Mouse (Mus musculus) right cerebral cortex, adult 2 months (tissue): ENCODE results near the gene Syt1.

ENCODE experiments used
- DNase-seq, 2 experiments: peaks; one replicate each; pipeline ENCODE4 v3.0.0; 2021 to 2022; ENCODE audit warnings: low spot score in 2 of 2

Gene Syt1

DNA sequence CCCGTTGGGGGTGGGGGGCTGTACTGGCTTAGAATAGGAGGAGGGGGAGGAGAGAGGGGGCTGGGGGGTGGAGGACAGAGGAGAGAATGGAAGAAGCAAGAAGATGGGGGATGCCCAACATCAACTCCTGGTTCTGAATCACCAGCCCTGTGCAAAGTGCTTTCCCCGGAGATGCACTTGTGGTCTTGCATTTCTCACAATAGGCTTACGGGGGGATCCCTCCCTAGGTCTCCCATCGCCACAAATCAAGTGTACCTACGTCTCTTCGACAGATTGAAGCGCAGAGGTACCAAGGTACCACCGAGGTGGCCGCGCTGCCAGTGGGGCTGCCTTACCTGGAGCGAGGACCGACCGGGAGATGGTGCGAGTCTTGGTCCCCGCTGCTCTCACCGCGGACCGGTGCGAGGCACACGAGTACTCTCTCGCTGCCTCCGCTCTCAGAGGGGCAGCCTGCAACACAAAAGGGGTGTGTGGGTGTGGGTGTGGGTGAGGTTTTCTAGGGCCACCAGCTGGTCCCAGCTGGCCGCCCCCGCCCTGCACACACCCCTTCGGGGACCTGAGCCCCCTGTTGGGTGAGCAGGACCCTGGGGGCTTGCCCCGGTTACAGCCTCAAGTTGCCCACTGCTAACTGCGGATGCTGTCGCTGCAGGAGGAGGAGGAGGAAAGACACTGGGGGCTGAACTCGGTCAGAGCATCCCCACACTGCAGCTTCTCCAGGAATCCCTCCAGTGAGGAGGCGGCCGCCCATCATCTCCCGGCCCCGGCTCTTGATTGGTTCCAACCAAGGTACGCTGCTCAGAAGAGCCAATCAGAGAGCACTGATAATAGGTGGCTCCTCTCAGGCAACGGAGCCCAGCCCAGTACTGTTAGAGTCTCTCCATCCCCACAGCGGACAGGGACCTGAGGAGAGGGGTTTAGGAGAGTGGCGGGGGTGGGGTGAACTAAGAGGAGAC is at the start of gene Syt1:
Gene Syt1, minus strand, starts transcription at position 742 of the 953 bp plus-strand sequence.
- peak; percentile 90 to 95 for DNase-seq

GRCm38 (mm10) chr10:109056500-109056899 is 45.7 kb upstream of the Syt1 start:
- peak; percentile 28 to 50 for DNase-seq

DNA sequence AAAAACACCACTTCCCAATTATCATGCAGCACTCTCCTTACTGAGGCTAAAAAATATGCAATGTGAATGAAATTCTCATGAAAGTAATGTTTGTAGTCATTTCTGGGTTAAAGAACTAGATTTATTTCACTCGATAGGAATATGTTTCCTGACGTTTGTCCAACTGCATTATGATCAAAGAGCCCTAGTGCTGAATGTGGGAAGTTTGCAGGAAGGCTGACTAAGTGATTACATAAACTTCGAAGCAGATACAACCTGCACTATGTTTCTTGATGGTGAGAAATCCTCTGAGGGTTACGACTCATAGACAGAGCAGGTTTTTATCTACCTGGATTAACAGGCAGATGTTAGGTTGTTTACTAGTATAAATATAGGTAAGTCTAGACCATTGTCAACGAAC is 36.8 kb upstream of the Syt1 start:
- DNase-seq = no peak

DNA sequence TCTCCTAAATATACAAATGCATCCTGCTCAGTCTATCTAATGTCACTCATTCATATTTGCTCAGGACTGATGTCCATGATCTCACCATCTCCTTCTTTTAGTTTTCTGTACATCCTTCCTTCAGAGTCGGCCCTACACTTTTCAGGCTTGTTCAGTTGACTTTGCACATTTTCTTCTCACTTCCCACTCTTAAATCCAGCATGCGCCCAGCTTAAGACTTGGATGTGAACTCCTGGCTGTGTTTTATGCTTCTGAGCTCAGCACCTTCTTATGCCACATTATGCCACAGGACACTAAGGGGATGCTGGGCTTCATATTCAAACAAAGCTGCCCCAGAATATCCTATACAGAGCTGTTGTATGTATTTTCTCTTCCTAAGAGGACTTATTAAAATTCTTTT is 36.2 kb upstream of the Syt1 start:
- no peak for DNase-seq

- DNase-seq = peak; percentile 68 to 69
Observed at GRCm38 (mm10) chr10:109011226-109012165, 714 bp upstream of the Syt1 start.

DNA sequence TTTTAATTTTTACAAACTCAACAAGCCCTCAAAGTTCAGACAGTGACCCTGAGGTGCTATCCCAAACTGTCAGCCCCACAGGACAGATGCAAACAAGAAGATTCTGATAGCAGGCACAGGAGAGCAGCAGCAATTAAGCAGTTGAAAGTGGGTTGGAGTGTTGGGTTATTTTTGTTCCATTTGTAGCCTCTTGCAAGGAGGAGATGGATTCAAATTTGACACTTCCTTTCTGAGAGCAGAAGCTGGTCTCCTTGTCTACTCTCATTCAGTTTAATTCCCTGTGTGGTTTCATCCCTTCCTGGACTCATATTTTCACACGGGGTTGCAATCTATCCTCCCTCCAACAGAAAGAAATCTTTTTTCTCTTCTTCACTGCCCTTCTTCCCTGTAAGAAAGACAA is 951 bp downstream of the Syt1 start:
- DNase-seq = peak in 1 of 2 experiments; percentile 13

DNA sequence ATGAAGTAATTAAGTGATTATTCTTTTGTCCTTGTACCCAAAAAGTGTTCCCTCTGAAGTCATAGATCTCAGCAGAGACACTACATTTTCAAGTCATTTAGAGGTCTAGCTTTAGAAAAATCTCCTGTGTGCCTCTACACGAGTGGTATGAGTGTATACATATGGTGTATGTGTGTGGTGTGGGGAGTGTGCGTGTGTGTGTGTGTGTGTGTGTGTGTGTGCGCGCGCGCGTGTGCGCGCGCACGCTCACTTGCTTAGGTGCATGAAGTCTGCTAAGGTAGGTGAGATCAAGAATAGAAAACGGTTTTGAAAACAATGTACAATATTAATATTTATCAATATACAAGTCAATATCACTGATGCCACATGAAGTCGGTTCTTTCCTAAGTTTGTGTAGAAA is 2.3 kb downstream of the Syt1 start:
- DNase-seq = no peak

DNA sequence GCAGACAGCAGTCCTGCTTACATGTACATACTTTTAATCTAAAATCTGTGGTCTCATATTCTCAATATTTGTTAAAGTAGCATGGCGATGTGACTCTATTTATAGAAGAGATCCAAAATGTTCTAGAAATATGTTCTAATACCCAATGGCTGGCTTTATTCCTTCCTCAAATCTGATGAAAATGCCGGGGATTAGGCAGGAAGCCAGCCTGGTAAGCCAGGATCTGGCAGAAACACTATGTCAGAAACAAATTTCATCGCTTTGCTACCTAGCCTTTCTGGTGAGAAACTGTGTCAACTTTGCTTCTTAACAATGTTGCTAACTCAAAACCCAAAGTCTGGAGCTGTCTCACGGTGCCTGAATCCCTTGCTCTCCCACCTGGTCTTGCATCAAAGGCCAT is 7.3 kb downstream of the Syt1 start:
- DNase-seq = no peak

GRCm38 (mm10) chr10:108987250-108987649 is 23.5 kb downstream of the Syt1 start:
- DNase-seq = no peak

- DNase-seq = peak; percentile 68 to 78
Observed at GRCm38 (mm10) chr10:108979660-108980059, 31.1 kb downstream of the Syt1 start.

DNA sequence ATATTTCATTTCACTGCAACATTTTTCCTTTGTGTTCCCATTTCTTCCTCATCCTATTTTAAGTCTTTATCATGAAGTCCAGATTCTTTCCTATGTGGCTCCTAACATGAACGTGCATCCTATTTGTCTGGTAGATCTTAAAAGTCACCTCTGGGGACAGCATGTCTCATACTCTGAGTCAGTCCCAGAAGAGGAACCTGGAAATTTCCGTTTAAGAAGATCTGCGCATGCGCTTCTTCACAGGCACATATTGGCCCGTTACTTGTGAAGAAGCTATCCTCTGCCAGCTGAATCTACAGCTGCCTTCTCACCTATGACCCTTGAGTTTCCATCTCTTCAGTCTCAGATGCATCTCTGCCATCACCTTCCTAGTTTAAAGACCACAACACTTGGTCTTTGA is 55.8 kb downstream of the Syt1 start:
- DNase-seq = no peak

DNA sequence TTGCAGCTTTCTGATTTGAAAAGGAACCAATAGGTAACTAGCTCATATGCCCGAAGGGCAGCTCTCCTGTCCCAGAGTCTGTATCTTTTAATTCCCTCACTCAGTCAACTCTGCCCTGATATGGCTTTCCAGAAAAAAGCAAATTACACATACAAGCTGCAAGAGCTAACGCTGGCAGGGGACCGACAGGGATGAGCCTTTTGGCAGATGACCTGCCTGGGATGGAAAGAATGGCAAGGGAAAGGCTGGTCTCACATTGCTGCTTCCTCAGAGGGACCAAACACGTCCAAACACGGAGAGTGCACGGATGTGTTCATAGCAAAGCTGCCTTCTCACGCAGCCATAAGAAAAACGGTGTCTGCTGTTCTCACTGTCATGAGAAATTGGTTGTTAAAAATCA is 58.6 kb downstream of the Syt1 start:
- no peak for DNase-seq

DNA sequence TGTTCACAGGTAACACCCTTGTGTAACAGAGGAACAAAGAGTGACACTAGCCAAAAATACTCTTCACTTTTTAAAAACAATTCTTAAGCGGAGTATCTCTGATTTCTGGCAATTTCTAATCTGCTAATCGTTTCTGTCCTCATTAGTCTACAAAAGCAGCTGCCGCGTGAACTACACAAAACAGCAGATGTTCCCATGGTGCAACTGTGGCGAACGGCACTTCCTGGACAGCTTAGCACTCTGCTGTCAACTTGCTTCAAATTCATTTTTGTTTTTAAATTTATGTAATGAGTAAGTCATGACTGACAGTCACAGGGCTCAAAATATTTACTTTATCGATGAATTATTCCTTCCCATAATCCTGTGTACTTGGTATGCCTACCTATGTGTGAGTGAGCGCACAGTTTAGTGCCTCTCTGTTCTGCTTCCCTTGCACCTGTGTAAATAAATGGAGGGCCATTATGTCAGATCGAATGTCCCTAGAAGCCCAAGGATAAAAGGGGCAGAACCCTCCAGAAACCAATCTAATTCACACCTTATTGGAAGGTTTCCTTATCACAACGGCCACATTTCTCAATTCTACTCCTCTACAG is 73.8 kb downstream of the Syt1 start:
- no peak for DNase-seq

DNA sequence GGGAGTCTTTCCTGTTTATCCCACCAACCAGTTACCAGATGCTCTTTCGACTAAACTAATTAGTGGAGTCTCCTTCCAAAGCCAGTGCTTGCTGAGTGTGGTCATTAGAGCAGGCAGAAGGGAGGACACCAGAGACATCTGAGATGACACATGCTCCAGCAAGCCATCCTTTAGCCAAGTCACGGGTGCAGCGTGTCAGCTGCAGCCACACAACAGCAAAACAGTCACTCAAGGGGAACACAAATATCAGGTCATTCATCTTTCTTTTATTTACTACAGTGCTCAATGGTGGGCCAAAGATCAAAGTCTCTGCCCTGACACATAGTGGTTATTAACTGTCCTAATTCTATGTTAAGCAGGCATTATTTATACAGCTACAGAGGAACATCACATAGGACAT is 80.5 kb downstream of the Syt1 start:
- no peak for DNase-seq

- peak; percentile 51 to 61 for DNase-seq
Observed at GRCm38 (mm10) chr10:108929676-108930075, 81.1 kb downstream of the Syt1 start.

- no peak for DNase-seq
Observed at GRCm38 (mm10) chr10:108905264-108905663, 105.5 kb downstream of the Syt1 start.

DNA sequence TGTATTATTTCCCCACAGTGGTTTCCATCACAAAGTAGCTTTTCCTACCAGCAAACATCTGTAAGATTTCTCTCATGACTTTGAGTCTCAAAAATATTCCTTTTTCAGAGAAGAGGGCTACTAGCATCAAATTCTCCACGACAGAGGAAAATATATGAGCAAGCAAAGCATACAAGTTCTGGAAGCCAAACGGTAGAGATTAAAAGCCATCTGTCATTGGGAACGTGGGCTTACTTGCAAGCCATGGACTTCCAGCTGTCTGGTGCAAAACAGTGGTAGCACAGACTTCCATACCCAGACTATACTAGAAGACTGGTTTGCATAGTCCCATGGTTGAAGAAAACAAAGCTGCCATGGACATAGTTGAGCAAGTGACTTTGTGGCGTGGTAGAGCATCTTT is 106.4 kb downstream of the Syt1 start:
- DNase-seq = no peak

- DNase-seq = no peak
Observed at GRCm38 (mm10) chr10:108896529-108896928, 114.3 kb downstream of the Syt1 start.

- DNase-seq = no peak
Observed at GRCm38 (mm10) chr10:108893288-108893687, 117.5 kb downstream of the Syt1 start.

- no peak for DNase-seq
Observed at GRCm38 (mm10) chr10:108892441-108892840, 118.3 kb downstream of the Syt1 start.

DNA sequence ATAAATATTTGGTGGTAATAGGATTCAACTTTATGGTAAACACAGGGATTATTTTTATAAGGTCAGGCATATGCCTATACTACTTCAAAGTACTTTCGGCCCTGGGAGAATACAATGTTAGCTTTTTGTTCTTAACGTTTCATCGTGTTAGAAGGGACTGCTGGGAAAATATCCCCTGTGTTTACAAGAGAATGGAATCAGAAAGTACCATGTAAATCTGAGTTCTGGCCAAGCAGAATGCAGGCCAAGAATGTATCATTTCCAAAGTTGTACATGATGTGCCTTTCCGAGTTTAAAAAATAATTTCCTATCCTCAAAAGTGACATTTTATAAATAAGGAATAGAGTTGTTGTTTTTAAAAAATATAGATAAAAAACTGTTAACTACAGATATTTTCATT is 121.7 kb downstream of the Syt1 start:
- no peak for DNase-seq

DNA sequence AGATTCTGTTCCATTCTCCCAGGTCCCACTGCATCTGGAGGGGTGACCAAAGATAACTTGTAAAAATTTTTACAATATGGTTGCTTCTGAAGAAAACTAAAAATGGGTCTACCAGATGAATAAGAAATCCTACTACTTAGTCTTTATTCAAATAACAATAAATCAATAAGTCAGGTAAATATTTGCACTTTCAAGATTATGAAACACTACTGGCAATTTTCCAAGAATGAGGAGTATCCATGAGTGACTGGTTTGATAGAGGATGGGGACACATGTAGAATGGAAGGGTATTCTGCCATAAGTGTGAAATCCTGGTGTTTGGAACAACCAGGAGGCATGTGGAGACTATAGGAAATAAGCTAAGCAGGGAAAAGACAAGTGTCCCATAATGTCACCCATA is 124.0 kb downstream of the Syt1 start:
- DNase-seq = no peak
